Mouse (Mus musculus): ENCODE data around the gene Kiss1. TPM values are rescaled to one million over a fixed set of nuclear protein-coding genes. Genes with fewer than 3 reads are reported as not detected.
"Not testable (repeated sequence)": the region's sequence is repeated elsewhere in the genome, so short reads cannot be mapped to it uniquely, and the experiment has no call there.

The Kiss1 gene
- total RNA-seq, 2 experiments from 2014 or later = not detected

DNA sequence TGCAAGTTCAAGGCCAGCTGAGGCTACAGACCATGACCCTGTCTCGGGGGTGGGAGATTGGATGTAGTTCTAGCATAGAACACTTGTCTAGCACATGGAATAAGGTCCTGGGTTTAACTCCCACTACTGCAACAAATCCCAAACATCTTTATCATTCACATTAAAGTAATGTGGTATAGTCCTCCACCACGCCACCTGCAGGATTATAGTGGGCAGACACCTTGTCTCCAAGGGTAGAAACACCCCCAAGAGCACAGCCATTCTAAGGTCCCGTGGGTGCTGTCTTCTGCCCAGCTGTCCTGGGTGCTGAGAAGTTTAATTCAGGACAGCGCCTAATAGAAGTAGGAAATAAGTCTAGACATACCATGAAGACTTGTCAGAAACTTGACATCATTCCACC is 5.1 kb upstream of the Kiss1 start:
- ATAC-seq (replicated peaks; ENCODE audit: poor library complexity) = no peak

DNA sequence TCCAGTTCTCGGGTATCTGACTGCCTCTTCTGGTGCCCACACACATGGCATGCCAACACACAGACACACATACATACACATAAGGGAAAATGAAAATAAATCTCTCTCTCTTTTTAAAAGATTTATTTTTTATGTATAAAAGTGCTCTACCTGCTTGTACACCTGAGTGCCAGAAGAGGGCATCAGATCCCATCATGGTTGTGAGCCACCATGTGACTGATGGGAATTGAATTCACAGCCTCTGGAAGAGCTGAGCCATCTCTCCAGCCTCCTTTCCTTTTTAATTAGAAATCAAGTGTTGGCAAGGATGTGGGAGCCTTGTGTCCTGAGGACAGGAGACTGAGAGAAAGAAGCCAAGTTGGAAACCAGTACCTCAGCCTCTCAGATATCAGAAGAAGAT is 4.5 kb upstream of the Kiss1 start:
- no peak for ATAC-seq (replicated peaks; ENCODE audit: poor library complexity)

DNA sequence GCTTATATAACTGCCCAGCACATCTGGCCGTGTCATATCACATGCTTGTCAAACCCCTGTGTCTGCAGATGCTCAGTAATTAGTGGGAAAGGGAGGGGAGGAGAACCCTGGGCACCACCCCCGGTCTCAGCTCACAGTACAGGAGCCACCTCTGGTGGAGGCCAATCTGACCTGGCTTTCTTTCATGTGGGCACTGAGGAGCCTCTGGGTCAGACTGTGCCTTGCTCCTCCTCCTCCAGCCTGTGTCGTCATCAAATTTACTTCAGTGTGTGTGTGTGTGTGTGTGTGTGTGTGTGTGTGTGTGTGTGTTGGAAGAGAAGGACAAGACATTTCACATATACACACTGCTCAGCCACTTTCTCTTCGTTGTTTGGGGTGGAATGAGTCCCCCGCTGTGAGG is 1.7 kb downstream of the Kiss1 start:
- ATAC-seq (replicated peaks; ENCODE audit: poor library complexity) = no peak

- ATAC-seq (replicated peaks; ENCODE audit: poor library complexity) = no peak
Observed at GRCm38 (mm10) chr1:133325951-133326350, 4.3 kb downstream of the Kiss1 start.

DNA sequence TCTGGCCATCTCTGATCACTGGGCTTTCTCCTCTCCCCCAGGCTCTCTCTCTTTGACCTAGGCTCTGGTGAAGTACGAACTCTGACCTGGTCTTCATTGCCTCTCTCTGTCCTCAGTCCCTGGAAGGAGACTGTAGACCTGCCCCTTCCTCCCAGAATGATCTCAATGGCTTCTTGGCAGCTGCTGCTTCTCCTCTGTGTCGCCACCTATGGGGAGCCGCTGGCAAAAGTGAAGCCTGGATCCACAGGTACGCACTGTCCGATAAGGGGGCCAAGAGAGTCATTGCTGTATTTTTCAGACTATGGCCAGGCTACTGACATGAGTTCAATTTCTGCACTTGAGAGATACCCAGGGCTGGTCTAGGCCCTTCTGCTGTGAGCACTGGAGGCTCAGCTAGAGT is 5.4 kb downstream of the Kiss1 start:
- ATAC-seq (replicated peaks; ENCODE audit: poor library complexity) = no peak

GRCm38 (mm10) chr1:133328299-133328795 is 6.7 kb downstream of the Kiss1 start:
- no peak for ATAC-seq (replicated peaks; ENCODE audit: poor library complexity)

- no peak for ATAC-seq (replicated peaks; ENCODE audit: poor library complexity)
Observed at GRCm38 (mm10) chr1:133328896-133329637, 7.4 kb downstream of the Kiss1 start.

GRCm38 (mm10) chr1:133329638-133329964 is 7.9 kb downstream of the Kiss1 start:
- ATAC-seq (replicated peaks; ENCODE audit: poor library complexity) = no peak

DNA sequence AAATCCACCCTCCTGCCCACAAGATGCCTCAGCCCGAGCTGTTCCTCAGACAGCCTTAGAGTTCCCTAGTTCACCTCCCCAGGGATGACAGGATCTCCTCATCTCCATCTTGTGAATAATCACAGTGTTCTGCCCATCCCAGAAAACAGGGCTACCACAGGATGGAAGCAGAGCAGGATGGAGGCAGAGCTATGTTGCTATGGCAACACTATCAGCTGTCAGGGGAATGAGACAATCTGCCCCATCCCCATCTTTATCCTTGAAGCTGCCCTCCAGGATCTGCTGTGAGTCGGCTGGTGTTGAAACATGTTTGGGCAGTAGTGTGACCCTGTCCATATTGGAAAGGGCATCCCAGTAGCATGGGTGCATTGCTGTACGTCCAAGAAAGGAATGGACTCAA is 9.5 kb downstream of the Kiss1 start:
- ATAC-seq (replicated peaks; ENCODE audit: poor library complexity) = no peak

- ATAC-seq (replicated peaks; ENCODE audit: poor library complexity) = no peak
Observed at GRCm38 (mm10) chr1:133332656-133333430, 11.2 kb downstream of the Kiss1 start.

DNA sequence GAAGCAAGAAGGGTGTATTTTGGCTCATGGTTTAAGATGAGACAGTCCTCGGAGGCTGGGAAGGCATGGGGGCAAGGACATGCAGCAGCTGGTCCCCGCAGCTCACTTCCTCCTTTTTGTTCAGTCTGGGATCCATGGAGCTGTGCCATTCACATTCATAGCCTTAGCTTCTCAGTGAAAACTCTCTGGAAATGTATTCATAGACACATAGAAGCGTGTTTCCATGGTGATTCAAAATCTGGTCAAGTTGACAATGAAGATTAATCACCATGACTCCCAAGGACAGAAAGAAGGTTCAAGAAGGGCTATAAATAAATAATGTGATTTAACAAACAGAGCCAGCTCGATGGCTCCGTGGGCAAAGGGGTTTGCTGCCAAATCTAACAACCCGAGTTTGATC is 12.3 kb downstream of the Kiss1 start:
- no peak for ATAC-seq (replicated peaks; ENCODE audit: poor library complexity)

- ATAC-seq (replicated peaks; ENCODE audit: poor library complexity) = not testable (repeated sequence)
Observed at GRCm38 (mm10) chr1:133340403-133340802, 18.7 kb downstream of the Kiss1 start.

GRCm38 (mm10) chr1:133344357-133344756 is 22.7 kb downstream of the Kiss1 start:
- ATAC-seq (replicated peaks; ENCODE audit: poor library complexity) = no peak

DNA sequence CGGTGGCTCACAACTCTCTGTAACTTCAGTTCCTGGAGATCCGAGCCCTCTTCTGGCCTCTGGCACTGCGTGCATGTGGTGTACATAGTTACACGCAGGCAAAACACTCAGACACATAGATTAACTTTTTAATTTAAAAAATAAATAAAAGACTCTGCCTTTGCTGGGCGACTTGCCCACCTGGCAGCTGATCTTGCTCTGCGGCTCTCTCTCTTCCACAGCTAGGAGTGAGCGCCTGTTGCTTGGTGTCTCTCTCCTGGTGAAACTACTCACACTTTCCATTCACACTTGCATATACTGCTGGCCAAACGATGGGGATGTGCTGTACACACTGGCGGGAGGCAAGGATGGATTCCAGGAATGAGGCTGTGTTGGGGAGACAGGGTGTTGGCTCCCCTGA is 24.9 kb downstream of the Kiss1 start:
- no peak for ATAC-seq (replicated peaks; ENCODE audit: poor library complexity)

GRCm38 (mm10) chr1:133347226-133347625 is 25.6 kb downstream of the Kiss1 start:
- no peak for ATAC-seq (replicated peaks; ENCODE audit: poor library complexity)

GRCm38 (mm10) chr1:133347693-133348520 is 26.2 kb downstream of the Kiss1 start:
- ATAC-seq (replicated peaks; ENCODE audit: poor library complexity) = peak; percentile 93

DNA sequence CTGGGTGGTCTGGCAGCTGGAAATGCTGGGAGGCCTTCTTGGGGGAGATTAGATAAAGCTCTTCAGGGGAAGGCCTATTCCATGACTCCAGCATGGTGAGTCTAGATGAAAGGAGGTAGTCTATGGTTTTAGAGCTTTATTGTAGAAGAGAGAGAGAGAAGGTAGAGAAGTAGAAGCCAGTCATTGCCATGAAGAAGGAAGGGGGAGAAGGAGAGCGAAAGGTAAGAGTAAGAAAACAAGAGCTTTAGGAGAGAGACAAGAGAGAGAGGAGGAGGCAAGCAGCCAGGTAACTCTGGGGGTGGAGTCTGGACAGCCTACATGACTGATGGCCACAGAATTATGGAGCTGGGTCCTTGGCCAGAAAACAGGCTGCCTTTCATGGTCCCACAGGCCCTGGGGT is 28.5 kb downstream of the Kiss1 start, which contains the start of gene Ren1:
TSS of gene Ren1 (plus strand) at position 301 of the 400 bp plus-strand sequence.
- ATAC-seq (replicated peaks; ENCODE audit: poor library complexity) = no peak

DNA sequence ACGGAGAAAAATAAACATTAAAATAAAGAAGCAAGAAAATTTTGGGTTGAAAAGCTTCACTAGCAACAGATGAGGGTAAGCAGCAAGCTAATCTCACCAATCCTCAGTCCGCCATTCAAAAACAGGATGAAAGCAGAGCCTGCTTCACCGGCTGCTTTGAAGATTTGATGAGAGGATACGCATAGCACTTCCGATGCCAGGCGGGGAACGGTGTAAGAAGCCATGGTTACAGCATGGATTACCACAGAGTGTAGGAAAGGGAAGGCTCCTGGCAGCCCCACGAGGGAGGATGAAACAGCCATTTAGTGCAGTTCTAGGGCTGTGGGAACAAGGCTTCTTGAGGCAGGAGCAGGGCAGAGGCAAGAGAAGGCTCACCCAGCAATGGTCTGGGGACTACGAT is 30.1 kb downstream of the Kiss1 start:
- ATAC-seq (replicated peaks; ENCODE audit: poor library complexity) = no peak

DNA sequence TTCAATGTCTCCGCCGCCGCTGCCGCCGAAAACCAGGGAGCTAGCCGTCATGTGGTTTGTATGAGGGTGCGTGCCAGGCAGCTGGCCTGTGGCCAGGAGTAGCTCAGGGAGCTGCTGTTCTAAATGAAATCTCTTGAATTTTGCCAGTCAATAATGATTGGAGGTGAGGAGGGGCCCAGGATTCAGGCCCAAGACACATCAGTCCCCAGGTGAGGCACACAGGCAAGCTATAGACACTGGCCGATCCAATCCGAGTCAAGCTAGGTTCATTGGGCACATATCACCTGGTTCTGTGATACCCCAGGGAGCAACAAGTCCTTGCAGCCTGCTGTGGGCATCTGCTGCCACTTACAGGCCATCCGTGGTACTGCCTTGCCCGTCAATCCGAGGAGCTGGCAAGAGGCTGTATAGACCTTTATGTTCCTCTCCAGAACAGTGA is 31.7 kb downstream of the Kiss1 start:
- ATAC-seq (replicated peaks; ENCODE audit: poor library complexity) = peak; percentile 93

GRCm38 (mm10) chr1:133355469-133355868 is 33.8 kb downstream of the Kiss1 start:
- ATAC-seq (replicated peaks; ENCODE audit: poor library complexity) = no peak

DNA sequence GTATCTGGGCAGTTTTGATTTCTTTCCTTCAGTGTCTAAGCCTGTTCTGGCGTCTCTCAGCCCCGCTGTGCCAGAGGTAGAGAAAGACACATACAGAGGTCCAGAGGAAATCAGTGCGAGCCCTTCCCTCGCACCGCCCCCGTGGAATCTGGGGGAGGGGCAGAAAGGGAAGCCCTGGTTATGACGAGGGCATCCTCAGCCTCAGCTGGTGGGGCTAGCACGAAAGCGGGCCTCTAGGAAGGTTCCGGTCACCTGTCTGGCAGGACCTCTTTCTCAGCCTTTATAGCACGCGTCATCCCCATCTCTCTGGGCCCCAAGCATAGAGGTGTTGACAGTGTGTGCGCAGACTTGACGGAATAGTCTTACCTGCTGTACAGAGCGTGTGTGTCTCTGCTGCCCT is 34.2 kb downstream of the Kiss1 start:
- no peak for ATAC-seq (replicated peaks; ENCODE audit: poor library complexity)

Data from megakaryocyte progenitor cell, adult 5-6 weeks (primary cell).